Mouse (Mus musculus) neural tube, embryonic 10.5 days (tissue): ENCODE data around the gene Ston2.
"Not testable (repeated sequence)": the region's sequence is repeated elsewhere in the genome, so short reads cannot be mapped to it uniquely, and the experiment has no call there.

Source experiments
- DNase-seq: peaks from one replicate; pipeline ENCODE4 v3.0.0-alpha.2; 2017; ENCODE audit warnings: low spot score; ENCODE audit errors: extremely low spot score

Ston2 gene

DNA sequence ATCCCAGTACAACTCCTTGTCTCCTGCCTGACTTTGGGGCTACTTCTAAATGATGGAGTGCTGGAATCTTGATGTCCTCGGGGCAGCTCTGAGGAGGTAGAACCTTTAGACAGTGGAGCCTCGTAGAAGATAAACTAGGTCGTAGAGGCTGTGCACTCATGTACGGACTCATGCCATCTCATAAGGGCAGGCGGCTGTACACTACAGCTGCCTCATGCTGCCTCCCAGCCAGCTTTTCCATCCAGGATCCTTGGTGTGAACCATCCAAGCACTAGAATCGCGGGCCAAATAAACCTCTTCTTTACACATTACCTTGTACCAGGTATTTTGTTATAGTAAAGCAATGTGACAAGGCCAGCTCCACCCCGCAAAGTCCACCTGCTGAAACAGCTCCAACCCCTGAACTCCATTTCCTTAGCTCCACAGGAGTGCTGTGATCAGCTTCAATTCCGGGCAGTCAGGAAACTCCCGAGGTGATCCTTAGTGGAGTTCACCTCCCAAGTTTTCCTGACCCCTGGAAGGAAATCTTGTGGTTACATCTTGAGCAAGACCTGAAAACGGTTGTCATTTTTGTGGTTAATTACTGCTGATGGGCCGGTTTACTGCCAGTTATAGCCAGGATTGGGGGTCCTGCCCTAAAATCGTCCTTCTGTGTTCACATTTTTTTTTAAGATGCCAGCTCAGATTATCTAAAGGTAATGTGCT is 36.1 kb downstream of the Ston2 start:
- DNase-seq: no peak

DNA sequence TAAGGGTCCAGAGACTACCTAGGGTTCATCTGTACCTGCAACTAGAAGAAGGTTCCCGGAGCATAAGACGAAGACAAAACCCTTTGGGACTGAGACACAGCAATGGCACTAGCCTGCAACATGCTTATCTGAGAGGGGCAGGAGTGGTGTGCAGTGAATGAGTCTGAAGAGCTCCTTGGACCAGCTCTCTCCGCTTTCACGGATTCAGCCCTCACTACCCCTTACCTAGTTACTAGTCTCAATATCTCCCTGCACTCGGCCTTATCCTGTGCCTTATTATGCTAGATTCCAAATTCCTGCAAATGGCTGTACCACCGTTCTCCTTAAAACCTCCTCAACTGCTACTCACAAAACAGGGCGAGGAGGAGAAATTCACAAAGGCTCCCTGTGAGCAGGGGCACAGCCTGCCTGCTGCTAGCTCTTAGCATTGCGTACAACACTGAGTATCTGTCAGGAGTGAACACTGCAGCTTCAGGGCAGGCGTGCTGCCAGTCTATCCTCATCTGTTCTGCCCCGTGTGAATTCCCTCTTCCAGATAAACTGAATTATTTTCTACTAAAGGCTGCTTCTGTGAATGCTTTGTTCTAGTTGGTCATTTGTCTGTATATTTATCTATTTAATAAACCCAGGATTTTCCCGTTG is 38.5 kb downstream of the Ston2 start:
- no peak for DNase-seq

DNA sequence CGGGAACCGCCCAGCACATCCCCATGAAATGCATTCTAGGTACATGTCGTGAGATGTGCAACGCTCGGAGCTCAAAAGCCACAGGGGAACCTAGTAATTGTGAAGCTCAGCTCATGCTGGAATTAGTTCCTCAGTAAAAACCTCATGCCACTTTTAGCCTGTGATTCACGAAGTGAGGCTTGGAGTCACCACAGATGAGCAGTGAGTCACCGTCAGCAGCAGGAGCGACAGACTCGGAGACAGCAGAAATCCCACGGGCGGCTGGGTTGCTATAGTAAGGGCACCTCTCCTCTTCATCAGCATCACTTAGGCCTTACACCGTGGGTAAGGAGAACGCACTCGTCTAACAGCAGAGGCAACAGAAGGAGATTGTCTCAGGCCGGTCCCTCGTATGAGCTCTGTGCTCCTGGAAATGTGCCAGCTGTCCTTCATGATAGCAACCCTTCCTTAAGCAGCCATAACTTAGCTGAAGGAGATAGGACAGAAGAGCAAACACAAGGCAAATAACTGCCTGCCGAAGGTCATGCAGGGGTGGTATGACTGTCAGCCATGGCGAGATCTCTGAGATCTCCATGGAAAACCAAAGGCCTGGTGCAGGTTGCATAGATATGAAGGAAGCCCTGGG is 39.8 kb downstream of the Ston2 start:
- DNase-seq: no peak

DNA sequence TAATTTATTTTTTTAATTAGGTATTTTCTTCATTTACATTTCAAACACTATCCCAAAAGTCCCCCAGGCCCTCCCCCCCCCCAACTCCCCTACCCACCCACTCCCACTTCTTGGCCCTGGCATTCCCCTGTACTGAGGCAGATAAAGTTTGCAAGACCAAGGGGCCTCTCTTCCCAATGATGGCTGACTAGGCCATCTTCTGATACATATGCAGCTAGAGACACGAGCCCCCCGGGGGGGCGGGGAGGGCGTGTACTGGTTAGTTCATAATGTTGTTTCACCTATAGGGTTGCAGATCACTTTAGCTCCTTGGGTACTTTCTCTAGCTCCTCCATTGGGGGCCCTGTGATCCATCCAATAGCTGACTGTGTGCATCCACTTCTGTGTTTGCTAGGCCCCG is 41.3 kb downstream of the Ston2 start:
- not testable (repeated sequence) for DNase-seq

DNA sequence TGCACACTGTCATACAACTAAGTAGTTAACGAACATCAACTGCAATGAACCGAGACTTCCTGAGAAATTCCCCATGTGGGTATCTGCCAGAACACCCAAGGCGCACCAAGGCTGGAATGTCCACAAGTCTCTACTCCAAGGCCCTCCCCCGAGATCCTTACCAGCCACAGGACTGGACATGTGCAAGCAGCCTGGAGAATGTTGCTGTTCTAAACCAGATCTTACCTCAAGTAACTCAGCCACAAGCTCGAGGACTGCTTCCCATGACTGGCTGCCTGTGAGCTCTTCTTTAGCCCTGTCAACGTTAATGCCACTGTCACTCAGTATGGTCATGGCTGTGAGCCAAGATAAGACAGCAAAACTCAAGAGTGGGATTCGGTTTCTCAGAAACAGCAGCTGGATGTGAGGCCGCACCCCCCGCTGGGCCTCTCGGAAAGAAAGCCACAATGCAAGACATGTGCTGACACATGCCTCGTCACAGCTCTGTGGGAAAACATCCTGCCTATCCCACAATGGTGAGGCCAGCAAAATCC is 42.4 kb downstream of the Ston2 start:
- peak; percentile 22 for DNase-seq

DNA sequence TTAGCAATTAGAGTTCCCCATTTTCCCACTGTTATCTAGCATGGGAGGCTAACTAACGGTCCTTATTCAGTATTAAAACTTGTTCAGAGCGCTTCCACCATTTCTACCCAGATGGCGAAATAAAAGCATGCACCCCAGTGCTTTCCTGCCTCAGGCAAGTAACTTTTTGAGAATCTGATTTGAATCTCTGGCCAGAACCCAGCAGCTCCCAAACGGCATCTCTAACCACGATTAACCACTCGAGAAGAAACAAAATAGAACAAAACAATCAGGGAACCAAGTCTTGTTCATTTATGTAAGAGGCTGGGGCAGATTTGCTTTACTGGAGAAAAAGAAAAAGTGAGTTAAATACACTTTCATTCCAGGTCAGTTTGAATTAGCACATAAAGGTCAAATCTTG is 44.1 kb downstream of the Ston2 start:
- no peak for DNase-seq

DNA sequence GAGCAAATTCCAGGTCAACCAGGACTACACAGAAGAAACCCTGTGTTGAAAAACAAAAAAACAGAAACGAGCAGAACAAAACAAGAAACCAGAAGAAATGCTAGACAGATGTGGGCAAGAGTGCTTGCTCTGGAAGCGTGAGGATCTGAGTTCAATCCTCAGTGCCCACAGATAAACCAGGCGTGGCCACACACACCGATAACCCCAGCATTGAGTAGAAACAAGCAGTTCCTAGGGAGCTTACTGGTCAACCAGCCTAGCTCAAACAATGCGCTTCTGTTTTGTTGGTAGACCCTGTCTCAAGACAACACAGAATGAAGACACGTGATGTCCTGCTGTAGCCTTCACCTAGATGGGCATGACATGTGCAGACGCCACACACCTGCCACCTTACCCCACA is 45.3 kb downstream of the Ston2 start:
- DNase-seq: no peak

DNA sequence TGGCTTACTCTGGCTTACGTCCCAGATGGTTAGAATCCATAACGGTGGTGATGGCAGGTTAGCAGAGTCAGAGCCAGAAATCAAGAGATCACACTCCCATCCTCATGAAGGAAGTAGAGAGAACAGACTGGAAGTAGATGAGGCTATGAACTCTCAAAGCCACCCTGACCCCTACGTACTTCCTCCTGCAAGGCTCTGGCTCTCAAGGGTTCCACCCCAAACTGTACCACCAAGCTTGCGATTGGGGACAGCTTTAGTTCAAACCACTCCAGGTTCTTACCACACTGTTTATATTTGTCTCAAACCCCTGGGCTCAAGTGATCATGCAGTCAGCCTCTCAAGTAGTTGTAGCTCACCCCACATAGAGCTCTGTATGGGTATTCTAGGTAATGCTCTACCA is 49.8 kb downstream of the Ston2 start:
- no peak for DNase-seq

DNA sequence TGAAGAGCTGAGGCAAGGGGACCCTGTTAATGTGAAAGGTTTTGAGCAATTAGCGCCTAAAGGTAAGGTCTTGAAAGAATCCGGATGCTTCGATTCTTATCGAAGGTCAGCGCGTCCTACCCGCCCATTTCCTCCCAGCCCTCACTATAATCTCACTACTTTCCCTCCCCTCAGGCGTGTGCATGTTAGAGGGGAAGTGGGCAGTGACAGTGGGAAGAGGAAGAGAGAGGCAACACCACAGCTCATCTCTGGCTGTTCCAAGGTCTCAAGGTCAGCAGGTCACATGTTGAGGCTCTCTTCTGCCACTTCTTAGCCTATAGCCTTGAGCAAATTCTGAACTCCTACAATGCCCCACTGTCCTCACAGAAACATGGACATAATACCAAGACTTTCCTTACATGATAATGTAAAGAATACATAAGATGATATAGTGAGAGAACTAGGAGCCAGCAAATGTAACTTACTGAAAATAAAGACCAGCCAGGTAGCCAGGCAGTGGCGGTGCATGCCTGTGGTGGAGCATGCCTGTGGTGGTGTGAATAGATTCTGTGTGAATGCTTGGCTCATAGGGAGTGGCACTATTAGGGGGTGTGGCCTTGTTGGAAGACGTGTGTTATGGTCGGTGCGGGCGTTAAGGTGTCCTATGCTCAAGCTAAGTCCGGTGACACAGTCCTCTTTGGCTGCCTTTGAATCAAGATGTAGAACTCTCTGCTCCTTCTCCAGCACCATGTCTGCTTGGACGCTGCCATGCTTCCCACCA is 51.8 kb downstream of the Ston2 start:
- DNase-seq: no peak

DNA sequence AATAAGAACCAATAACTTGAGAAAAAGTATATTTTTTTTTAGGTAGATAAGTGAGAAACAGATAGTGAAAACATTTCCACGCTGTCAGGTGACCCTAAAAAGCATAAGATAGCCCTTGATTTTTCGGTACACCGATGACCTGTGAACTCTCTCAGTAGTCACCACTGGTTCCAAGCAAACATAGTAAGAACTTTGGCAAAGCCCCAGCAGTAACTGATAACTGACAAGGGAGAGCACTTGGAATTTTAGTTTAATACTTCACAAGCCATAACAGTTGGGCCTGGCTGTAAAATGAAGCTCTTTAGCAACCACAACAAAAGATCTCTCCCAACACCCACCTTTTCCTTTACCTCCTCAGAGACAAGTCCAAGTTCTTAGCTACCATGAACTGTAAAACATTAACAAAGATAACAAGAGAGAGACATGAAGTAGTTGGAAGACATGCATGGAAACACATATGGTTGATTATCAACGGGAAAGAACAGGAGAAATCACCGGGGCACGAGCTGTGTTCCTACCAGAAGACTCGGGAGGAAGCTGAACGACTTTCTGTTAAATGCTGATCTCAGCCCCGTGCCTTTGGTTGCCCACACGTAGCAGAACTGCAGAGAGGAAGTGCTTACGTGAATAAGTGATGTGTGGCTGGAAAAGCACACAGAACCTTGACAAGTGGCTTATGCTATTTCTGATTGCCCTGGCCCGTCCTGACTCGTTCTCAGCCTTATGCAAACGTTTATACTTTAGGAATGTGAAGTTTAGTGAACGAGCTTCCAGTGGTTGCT is 53.8 kb downstream of the Ston2 start:
- no peak for DNase-seq

DNA sequence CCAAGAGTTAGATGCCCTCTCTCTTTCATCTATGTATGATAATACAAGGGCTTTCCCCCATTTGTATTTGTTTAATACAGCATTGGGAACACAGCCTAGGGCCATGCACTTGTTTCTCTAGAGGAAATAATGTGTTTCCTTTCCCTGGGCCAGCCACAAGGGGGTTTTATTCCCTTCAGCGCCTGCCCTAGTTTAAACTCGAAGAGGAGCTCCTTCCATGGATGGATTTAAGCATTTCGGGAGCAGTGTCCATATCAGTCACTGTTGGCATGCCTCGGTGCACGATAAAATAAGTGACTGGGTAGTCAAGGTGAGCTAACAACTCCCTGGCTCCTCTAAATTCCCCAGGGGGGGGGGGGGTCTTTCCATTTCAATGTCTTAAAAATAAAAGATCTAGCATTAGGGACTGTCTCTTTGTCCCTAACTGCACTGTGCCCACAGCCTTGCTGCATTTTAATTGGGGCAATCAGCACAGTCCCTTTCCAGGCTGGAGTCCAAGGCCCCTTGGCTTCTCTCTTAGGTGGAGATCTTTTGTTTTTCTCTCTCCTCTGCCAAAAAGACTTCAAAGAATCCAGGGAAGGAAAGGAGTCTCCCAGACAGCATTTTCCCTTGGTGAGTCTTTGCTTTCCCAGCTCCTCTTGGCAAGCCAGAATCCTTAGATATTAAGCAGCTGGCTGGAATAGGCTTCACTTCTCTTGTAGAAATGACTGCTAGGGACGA is 55.3 kb downstream of the Ston2 start:
- no peak for DNase-seq

DNA sequence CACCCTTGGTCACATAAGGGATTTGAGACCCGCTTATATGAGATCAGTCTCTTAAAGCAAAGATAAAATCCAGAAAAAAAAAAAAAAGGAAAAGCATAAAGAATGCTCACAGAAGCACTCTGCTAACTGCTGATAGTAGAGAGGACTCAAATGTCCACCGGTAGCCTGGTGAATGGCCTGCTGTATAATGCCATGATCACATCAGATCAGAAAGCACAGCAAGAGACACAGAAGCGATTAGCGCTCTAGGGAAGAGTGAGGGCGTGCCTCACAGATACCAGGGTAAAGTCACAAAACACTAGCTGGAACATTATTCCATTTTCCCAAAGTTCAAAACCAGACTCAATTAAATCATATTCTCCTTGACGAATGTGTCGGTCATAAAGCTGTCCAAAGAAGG is 62.0 kb downstream of the Ston2 start:
- DNase-seq: no peak

DNA sequence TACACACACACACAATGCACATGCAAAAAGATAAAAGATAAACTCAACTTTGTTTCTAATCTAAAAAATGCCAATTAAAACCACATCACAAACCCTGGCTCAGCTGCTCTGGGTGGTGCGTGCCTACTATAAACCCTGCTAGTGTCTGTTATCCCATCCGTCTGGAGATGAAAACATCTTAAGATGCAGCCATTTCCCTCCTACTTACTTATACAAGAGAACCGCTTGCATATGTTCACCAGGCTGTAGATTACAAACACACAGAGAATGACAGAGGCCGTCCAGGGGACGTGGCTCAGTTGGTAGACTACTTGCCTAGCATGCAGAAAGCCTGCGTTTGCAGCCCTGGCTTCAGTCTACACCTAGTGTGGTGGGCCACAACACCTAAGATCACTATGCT is 64.3 kb downstream of the Ston2 start:
- DNase-seq: no peak

DNA sequence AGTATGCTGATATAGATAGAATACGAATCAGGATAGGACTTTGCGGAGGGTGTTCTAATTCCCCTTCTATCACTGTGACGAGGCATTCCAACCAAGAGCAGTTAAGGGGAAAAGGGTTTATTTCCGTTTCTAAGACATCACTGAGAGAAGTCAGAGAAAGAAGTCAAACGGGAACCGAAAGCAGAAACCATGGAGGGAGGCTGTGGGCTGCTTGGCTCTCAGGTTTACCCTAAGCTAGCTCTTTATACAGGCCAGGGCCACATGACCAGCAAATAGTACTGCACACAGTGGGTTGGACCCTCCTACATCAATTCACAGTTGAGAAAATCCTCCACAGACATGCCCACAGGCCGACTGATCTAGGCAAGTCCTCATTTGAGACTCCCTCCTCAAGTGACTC is 69.1 kb downstream of the Ston2 start:
- DNase-seq: no peak

DNA sequence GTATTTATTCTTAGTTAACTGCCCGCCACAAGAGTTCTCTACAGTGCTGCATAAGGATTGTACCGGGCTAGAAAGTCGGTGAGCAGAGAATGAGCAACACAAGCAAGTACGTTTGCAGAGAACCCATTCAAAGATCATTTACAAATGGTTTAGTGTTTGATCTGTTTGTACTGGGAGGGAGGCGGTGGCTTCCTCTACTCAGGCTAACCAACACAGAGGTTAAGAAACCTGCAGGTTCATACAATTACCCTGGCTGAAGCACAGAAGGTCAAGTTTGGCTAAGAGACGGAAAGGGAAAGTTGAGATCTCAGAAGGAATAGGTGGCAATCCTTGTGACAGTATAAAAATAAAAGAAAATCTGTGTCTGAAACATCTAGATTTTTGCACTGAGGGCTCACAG is 72.5 kb downstream of the Ston2 start:
- no peak for DNase-seq

DNA sequence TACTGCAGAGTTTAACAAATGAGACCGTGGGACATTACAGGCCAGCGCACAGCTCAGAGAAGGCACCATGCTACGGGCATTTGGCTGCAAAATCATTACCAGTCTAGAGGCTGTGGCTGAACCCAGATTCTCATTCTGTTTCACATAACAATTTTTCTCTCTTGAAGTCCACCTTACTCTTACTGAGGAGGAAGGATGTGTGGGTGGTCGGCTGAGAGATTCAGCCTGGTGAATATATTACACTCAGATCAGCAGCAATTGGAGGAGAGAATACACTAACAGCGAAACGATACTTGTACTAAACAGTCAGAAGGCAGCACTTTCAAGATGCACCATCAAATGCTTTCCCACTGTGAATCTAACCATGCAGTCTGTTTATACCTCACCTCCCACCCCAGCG is 74.8 kb downstream of the Ston2 start:
- DNase-seq: no peak

DNA sequence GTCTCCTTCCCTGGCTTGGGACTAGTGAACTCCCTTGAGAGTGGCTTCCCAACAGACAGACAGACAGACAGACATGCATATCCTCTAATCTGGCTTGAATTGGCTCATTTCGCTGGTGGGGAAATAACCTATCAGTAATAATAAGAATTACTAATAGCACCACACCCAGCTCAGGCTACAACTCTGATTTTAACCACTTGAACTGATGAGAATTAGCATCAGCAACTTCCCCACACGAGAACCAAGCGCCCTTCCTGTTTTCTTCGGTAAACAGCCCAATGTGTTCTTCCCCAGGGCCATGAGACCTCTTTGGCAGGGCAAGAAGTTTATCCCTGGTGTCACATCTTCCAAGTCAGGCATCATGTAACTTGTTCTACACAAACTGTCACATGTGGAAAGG is 76.5 kb downstream of the Ston2 start:
- DNase-seq: no peak

DNA sequence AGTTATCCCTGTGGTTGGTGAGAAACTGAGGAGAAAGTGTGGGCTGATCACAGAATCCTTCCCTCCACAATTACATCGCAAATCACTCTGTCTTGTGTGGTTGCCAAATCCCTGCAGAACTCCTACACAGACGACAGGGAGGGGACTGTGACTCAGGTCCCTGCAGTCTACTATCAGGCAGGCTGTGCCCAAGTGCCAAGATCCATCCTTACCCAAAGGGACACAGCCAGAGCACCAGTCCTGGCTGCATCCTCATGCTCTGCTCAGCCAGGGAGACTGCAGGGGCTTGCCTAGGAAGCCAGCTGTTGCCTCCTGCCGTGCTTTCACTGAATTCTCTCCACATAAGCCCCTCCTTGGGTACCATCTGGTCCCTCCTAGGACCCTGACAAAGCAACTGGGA is 77.3 kb downstream of the Ston2 start:
- DNase-seq: no peak

DNA sequence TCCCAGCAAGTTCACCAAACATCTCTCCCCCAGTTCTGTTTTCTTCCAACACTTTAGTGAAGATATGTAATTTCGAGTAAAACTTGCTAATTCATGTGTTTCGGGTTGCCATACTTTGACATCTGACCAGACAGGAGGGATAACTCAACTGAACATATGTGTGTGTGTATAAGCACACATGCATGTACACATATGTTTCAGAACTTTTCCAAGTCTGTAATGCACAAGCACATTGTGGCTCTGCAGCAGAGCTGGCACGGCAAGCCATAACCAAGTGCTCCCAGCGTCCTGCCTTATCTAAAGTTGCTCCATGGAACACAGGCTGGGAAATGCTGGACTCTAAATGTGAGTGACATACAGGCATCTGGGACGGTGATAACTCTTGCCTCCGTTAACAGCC is 78.6 kb downstream of the Ston2 start:
- DNase-seq: no peak

DNA sequence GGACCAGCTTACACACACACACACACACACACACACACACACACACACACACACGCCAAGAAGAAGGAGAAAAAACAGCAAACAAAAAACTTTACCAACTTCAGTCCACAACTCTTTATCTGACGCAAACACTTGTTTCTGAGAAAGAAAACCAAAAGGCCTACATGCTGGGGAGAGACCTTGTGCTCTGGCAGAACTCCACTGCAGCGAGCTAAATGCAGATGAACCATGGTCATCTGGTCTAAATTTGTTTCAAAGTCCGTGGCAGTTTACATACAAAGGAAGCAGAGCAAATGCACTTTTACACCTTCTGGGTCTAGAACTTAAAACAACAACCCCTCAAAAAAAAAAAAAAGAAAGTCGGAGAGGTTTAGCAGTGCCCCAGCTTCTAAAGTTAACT is 79.0 kb downstream of the Ston2 start:
- no peak for DNase-seq

DNA sequence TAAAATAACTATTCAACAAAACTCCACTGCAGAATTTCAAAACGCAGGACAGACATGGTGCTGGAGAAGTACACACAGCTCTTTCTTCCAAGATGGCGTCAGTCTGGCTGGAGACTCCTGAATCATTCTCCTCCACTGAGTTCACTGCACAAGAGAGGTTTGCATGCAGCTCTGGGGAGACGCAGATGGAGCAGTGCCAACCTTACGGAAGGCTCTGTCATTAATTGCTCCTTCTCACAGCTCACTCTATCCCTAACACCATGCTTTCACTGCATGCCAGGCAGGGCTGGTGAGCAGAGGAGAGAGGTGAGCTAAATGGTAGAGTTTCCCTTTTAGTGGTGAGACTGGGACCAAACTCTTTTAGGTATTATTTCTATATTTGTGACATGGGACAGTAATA is 80.4 kb downstream of the Ston2 start:
- DNase-seq: no peak
